Mouse (Mus musculus): ENCODE data around the gene Cyb561a3. TPM values are rescaled to one million over a fixed set of nuclear protein-coding genes. Genes with fewer than 3 reads are reported as not detected.

The Cyb561a3 gene
- total RNA-seq, 2 experiments from 2014 or later: 11.5 to 11.8 TPM

DNA sequence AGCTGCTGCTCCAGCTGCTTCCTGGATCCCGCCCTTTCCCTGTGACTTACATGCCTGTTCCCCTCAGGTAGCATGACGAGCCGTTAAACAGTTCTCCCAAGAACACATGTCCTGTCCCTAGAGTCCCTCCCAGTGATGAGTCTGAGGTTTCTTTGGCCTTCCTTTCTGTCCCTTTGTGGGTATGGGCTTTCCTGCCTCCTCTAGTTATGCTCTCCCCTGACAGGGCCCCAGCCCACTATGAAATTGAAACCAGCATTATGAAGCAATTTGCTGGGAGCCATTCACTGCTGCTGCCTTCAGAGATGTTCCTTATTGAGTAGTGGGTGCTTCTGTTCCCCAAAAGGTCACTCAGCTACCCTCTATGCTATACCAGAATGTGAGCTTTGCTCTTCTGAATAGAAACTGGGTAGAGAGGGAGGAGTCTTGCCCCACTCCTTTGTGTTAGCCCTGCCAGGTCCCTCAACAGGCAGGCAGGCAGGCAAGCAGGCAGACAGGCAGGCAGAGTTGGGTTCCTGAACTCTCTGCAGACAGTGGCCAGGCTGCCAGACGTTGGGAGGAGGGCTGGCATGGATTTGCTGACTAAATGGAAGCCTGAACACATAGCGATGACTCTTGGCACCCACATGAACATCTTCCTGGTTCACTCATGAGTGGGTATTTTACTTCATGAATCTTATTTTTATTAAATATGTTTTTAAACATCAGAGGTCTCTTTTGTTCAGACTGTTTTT, 12.3 kb downstream of the Cyb561a3 start:
- DNase-seq: no peak
- intact Hi-C loops (cut with DNase I): no loop called here

DNA sequence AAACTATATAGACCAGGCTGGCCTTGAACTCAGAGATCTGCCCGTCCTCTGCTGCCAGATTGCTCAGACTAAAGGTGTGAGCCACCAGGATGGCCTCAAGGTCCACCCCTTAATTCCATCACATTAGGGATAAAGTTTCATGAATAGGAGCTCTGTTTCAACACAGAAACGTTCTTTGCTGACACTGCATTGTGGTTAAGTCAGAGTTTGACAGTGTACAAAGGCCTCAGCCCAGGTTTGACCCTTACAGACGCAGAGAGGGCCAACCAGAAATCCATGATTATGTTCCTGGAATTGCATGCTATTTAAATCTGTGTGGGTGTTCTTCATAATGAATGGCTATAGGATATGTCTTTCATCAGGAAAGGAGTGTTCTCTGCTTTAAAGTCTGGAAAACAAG, 13.3 kb downstream of the Cyb561a3 start:
- intact Hi-C loops (cut with DNase I): no loop called here
- DNase-seq: no peak

DNA sequence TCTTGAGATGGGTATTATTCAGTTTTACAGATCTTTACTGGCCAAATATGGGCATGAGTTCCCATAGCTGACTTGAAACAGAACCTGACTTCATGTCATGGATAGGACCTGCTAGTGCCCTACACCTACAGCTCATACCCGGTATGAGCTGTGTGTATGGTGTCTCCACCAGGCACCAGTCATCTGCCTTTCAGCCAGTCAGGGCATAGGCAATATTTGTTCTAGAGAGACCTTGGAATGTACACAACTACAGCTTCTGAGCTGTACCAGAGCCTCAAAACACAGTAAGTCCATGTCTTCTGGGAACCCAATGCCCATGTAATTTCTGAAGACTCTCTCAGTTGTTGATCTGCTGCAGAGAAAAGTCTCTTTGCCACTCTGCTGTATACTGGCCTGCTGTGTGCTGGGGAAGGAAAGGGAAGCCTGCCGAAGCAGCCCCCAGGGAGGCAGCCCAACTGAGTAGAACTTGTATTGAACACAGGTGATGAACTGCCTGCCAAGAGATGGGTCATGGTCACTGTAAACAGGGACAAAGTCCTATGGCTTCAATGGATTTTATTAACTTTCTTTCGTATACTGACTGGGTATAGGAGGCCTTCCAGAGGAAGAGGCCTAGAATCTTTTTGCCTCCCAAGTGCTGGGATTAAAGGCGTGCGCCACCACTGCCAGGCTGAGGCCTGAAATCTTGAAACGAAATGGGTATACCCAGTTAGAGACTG, 14.8 kb downstream of the Cyb561a3 start:
- intact Hi-C loops (cut with DNase I): no loop called here

DNA sequence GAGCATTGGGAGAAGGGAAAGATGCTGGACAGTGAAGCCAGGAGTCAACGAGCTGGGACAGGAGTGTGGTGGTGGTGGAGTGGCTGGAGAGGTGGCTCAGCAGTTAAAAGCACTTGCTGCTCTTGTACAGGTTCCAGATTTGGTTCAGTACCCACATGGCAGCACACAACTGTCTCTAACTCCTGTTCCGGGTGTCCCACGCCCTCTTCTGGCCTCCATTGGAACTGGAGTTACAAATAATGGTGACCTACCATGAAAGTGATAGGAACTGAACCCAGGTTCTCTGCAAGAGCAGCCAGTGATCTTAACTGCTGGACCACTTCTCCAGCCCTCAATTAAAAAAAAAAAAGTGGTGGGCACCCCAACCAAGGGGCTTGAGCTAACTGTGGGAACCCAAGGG, 21.2 kb downstream of the Cyb561a3 start:
- no peak for DNase-seq
- intact Hi-C loops (cut with DNase I): no loop called here

More for the DNA sequence above, 14.8 kb downstream of the Cyb561a3 start:
- no peak for DNase-seq

DNA sequence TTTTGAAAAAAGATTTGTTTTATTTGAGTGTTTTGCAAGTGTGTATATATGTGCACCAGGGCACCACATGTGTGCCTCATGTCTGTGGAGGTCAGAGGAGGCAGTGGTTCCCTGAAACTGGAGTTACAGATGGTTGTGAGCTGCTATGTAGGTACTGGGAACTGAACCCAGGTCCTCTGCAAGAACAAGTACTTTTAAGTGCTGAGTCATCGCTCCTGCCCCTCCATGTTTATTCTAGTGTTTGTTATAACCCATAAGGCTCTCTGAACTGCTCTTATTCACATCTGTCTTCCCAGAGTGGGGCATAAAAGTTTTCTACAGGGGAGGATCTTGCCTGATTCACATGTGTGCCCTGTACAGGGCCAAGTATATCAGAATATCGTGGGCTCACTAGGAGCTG, 22.7 kb downstream of the Cyb561a3 start:
- no peak for DNase-seq
- intact Hi-C loops (cut with DNase I): no loop called here

DNA sequence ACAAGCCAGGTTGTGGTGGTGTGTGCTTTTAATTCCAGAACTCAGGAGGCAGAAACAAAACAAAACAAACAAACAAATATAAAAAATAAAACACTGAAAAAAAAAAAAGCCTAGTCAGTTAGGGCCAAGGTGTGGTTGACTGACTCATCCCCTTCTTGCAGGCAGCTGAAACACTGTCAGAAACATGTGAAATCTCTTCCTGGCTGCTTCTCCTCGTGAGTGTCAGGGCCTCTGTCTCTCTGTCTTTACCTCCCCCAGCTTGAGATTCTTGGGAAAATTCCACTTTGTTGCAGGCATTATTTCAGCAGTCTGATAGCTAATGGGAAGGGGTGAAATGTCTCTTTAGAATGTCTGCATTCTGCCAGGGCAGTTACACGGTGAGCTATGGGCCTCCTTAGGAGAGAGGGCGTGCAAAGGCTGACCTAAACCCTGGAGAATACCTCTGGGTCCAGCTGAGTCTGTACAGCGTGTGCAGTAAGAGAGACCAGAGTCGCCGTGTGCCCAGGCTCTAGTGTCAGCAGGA, 25.3 kb downstream of the Cyb561a3 start:
- intact Hi-C loops (cut with DNase I): no loop called here
- DNase-seq: no peak

DNA sequence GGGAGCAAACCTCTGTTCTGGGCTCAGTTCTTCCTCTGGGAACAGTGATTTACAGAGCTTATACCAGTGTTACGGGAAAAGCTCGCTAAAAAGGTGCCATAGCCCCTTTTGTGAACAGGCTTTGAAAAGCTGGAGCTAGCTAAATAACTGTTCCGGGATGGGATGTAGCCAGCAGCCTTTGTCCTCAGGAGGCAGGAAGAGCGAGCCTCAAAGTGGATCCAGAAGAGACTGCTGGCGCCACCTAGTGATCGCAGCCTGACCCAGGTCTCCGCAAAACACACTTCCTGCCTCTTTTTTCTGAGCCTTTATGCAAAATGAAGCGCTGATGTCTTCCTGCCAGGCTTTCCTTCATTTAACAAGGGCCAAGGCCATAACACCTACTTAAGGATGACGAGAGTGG, 25.8 kb downstream of the Cyb561a3 start:
- intact Hi-C loops (cut with DNase I): loop anchor here (1.0 kb wide), 1 partner anchor 25 kb away; the partner anchor contains the start of genes Cyb561a3 and Tmem138

DNA sequence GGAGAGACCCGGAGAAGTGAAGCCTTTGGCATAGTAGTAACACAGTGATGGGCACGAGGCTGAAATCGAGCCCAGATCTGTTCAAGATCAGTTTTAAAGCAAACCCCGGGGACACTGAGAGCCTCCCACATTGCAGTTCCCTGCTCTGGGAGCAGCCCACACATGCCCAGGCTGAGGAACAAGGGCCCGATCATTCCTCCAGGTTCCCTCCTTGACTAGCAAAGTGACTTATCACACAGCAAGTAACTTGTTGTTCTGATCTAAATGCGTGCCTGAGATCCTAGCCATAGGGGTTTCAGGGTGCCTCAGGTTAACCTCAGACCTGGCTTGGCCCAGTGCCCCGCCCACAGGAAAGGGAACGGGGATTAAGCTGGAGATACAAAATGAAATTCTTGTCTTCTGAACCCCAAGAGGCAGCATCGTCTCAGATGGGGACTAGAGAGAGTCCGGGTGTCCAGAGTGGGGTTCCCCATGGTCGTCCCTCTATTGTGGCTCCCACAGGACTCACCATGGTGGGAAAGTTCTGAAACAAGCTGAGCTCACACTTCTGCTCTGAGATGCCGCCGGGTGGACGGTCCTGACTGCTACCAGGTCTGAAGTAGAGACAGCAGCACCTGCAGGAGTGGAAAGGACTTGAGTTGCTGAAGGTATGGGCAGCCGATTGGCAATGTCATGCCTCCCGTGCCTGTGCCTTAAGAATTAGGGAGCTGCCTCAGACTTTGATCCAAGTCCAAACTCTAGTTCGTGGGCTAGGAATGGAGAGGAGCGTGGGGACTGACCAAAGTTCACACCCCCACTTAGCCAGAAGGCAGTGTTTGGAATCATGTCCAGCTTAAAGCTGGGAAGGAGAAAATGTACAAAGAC, 26.9 kb downstream of the Cyb561a3 start:
- intact Hi-C loops (cut with DNase I): loop anchor here (1.0 kb wide), 1 partner anchor 27 kb away; the partner anchor contains the start of genes Cyb561a3 and Tmem138
- DNase-seq: peak; percentile 6 to 9

More for the DNA sequence above, 25.8 kb downstream of the Cyb561a3 start:
- DNase-seq: peak; percentile 92 to 94

DNA sequence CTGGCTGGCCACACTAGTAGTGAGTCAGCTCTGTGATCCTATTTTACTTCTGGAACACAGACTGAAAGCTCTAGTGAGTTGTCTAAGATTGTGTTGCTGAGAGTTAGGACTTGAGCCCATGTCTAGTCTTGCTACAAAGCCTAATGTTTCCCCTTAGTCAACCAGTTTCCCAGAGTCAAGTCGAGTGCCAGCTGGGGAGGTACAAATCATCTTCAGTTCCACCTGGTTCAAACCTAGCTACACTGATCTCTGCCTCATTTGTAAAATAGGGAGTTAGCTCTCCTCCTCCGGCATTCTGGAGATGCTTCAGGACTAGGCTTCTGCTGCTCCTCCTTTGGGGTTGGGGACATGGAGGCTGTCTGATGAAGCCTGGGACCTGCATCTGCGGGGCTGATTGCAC, 27.6 kb downstream of the Cyb561a3 start:
- intact Hi-C loops (cut with DNase I): no loop called here
- peak in 1 of 2 experiments; percentile 8 for DNase-seq

DNA sequence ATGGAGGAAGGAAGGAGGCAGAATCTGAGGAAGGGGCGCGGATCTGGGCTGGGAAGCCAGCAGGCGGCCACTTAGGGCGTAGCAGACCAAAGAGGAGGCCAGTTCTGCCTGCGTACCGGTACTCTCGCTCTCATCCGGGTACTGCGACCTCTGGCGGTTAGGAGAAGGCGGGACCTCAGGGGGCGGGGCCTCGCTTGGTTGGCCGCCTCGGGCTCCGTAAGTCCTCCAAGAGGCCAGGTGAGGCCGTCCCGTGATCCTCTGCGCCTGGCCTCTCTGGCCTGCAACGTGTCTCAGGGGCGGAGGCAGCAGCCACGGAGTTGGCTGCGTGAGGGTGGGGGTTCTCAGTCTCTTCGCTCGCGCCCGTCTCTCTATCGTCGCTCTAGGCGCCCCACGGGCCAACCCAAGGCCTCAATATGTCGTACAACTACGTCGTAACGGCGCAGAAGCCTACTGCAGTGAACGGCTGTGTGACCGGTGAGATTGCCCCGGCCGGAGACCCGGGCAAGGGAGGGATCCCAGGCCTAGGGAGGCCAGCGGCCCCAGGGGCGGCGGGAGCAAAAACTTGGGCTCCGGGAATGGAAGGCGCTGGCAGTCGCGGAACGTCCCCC, 28.4 kb downstream of the Cyb561a3 start, which contains the start of the genes Ddb1 and Tkfc:
Ddb1 (plus strand) TSS at position 35 of the 608 bp plus-strand sequence.
Tkfc (minus strand) TSS at position 362 of the 608 bp plus-strand sequence.
- peak; percentile 99 to 100 for DNase-seq
- intact Hi-C loops (cut with DNase I): loop anchor here (1.0 kb wide), 1 partner anchor 50 kb away; no protein-coding TSS in a partner anchor

DNA sequence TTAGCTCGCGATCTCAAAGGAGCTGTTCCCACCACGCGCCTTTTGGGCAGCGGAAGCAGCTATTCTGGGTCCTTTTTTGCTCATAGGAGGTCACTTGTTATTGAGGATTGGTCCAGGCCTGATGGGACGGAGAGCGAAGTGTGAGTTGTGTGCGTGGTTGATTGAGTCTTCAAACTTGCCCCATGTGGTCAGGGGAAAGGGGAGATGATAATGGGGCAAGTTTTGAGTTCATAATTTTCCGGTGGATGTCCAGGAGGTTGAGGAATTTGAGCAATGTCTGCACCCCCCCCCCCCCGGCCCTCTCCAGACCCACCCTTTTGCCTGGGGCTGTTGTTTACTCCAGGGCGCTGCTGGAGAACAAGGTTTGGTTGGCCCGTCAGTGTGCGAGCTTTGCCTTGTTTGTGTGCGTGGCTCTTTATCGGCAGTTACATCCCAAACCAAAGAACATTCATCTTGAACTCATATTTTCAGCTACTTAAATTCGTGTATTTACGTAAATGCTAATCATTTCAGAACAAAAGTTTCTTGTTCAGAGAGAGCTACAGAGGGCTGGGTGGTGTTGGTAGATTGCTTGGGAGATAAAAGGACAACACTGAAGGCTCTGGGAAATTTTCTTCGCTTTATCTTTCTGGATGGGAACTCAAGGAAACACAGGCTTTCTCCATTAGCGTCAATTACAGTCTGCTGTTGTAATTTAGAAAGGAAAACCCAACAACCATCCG, 29.1 kb downstream of the Cyb561a3 start:
- DNase-seq: no peak
- intact Hi-C loops (cut with DNase I): loop anchor here (1.0 kb wide), 1 partner anchor 51 kb away; no protein-coding TSS in a partner anchor

DNA sequence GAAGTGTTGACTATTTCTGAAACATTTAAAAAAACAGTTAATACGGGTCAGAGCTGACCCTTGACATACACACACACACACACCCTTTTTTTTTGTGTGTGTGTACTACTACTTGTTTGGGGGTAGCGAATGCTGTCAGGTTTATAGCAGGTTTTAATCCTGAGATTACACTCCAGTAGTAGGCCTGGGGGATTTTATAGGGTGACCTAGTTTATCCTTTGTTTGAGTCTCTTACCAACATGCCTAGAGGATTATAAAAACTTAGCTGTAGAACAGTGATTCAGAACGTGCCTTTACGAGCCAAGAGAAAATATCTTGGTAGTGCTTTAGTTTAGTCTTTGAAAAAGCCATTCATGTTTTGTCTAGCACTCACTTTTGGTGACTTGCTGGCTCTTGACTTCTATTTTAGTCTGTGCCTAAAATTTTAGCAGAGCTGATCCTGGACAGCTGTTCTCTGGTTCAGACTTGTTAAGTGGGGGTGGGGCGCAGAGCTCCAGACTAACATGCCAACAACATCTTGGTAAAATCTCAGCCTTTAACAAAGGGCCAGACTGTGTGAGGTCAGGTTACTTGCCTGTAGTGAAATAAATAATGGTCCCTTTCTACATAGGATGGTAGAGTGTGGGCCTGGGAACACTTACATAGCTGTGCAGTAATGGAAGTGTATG, 31.7 kb downstream of the Cyb561a3 start:
- intact Hi-C loops (cut with DNase I): no loop called here
- peak in 1 of 2 experiments; percentile 16 for DNase-seq

DNA sequence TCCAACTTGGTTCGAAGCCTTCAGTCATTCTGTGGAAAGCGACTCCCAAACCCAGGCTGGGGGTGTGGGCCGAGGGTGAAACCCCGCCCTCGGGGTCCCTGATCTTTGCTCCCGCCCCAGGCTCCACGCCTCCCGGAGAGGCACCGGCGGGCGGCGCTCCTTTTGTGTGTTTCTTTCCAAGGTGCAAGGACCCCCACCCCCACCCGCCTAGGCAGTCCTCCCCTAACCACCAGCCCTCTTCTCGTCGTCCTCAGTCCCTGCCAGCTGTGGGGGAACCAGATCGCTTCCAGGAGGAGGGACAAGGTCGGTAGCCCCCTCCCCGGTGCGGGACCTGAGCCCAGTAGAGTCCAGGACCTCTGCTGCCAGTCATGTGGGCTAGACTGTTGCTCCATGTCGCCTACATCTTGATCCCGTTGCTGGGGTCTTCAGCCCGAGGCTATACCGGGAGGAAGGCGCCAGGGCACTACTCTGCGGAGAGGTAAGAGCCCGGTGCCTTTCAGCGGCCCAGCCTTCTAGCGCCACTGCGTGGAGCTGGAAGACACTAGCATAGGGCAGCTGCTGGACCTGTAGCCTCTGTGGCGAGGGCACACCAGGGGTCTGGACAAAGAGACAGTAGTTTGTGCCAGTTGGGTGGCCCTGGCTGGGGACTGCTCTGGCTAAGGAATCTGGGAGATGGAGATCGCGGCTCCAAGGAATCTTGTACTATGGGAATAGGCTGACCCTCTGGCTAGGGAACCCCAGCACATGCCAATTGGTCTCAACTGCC, 57.3 kb downstream of the Cyb561a3 start, which contains the start of gene Vwce:
Vwce (plus strand) TSS at position 108 of the 766 bp plus-strand sequence.
- peak; percentile 52 to 57 for DNase-seq
- intact Hi-C loops (cut with DNase I): no loop called here

DNA sequence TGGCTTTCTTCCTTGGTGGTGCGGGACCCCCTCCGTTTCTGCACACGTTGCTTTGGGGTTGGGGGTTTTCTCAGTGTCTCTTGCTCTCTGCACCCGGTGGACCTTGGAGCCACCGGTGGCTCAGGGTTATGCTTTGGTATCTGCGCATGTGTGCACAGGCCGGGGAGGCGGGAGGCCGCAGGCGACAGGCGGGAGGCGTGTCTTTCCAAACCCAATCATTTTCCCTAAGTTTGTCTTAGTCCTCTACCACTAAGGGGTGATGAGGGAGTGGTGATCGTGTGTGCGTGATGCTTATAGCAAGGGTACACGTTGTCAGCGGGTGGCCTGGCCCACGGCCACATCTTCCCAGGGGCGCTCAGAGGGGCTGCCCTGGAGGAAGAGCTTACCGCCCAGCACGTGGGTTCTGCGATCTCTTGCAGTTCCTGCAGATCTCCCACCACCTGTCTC, 57.9 kb downstream of the Cyb561a3 start:
- intact Hi-C loops (cut with DNase I): no loop called here
- DNase-seq: peak; percentile 55 to 67

DNA sequence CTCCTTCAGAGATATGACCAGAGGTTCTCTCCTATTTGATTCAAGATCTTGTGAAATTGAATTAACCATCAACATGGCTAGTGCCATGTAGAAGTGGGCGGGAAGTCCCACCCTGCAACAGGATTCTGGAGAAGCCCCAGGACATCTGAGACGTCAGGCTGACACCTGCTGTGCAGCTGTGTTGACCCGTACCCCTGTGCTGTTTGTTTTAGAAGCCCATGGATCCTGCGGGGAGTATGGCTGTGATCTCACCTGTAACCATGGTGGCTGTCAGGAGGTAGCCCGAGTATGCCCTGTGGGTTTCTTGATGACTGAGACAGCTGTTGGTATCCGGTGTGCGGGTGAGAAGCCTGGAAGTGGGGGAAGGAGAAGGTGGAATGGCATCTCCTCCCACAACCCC, 60.9 kb downstream of the Cyb561a3 start:
- no peak for DNase-seq
- intact Hi-C loops (cut with DNase I): no loop called here

DNA sequence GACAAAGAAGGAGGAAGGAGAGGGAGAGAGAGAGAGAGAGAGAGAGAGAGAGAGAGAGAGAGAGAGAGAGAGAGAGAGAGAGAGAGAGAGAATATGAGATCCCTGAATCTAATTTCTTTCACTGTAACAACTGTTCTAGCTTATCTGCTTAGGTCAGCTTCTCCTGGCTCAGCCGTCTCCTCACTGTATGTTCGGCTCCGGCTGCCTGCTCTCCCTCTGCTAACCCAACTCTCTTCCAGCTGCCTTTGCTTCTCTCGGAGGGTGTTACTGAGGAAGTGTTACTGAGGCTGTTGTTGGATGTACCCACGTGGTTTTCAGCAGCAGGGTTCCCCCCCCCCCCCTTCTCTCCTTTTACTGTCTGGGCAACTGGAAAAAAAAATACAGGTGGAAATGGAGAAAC, 63.1 kb downstream of the Cyb561a3 start:
- intact Hi-C loops (cut with DNase I): no loop called here
- DNase-seq: no peak

DNA sequence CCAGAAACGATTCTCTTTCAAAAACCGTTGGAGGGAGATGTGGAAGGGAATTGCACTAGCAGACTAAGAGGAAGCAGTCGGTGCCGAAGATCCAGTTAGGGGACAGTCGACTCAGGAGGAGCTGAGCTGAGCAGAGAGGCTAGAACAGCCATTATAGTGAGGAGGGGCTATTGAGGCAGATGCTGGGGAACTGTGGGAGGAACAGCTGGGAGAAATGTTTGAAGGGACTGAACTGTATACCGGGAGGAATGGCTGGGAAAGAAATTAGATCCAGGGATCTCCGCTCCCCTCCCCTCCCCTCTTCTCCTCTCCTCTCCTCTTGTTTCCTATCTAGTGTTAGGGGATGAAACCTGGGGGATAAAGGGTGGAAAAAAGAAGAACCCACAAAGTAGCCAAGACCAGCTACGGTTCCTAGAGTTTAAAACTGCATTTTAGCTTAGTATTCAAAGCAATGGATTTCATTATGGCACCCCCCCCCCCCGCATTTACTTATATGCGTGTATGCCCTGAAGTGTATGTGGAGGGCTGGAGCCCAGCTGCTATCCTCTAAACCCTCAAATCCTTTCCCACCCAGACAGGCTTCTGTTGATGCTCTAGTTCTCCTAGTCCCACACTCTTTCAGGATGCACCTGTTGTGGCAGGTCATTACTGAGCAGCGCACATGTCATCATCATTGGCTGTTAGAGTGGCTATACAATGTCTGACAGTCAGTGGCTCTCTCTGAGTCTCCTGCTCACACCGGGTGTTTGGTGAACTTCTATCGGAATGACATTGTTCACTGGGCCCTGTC, 63.8 kb downstream of the Cyb561a3 start:
- no peak for DNase-seq
- intact Hi-C loops (cut with DNase I): no loop called here
